Mouse (Mus musculus): ENCODE data around the gene Rrh.

Gene Rrh

DNA sequence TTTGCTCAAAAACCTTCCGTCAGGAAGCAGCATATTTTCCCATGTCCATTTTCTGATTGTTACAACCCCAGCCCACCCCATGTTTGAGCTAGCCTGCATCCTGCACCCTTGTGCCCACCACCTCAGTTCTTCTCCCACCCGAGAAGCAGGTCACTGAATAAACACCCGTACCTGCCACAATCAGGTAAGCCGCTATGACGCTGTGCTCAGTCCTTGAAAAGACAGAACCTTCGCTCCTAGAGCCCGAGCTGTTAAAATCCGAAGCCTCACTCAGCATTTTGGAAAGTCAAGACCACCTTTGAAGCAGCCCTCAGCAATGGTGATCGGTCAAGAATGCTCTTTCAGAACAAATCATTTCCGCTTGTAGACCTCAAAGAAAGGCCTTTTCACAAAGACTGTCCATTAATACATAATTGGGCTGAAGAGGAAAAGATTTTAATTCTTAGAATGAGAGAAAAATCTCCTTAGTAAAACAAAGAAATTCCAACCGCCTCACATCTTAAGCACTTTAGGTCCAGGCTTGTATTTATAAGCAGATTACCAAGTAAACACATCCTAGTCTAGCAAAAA, at the start of gene Rrh:
Rrh (minus strand) TSS at position 382 of the 570 bp plus-strand sequence.
- no peak for DNase-seq

DNA sequence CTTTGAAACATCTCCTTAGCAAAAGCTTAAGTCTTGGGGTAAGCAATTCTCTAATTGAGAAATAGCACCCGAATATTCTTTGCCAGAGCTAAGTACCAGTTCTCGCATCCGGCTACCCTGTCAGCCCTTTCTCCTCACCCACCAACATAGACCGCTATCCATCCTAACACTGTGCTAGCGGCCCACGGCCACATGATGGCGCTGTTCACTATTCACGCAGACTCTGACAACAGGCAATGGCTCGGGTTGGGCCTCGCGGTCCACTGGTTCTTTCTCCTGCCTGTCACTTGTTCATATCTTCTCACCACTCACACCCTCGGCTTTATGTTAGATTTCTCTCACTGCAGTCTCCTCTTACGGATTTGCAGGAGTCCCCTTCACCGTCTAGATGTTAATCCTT, 41.3 kb upstream of the Rrh start:
- peak; percentile 39 for DNase-seq

DNA sequence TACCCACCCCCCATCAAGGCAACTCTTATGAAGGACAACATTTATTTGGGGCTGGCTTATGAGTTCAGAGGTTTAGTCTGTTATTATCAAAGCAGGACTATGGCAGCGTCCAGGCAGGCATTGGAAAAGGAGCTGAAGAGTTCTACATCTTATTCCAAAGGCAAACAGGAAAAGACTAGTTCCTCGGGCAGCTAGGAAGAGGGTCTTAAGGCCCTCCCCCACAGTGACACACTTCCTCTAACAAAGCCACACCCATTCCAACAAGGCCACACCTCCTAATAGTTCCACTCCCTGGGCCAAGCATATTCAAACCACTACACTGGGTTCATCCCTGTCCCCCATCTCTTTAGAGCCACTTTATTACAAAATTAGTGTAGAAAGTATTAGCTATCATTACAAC, 40.2 kb upstream of the Rrh start:
- DNase-seq = no peak

DNA sequence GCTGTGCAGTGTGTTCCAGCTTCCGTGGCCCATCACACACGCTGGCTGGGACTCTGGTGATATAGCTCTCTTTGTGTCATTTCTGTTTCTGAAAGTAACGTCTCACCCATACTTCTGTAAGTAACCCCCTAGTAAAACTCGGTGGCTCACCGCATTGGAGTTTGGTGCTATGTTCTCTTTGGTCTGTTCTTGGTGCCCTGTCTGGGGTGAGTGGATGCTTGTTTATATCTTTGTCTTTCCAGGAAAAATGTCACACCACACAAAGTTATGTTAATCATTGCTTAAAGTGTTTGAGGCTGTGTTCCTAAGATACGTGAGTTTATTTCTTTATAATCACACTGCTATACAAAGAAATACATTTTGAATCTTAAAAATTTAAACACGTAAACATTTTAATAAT, 24.5 kb upstream of the Rrh start:
- DNase-seq = no peak

DNA sequence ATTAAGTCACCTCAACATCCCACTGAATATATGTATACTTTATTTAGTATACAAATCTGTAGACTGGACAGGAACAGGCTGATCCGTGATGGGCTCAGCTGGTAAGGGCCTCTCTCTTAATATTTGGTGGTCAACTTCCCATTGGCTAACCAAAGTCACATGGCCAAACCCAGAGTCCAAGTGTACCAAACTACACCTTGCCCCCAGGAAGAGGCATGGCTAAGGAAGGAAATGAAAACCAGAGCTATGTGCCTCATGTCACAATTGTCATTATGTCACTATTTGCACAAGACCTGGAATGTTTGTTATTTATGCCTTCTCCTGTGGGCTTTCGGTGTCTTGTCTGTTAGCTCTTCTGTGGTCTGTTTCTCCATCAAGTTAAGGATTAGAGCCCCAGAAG, 23.5 kb upstream of the Rrh start:
- no peak for DNase-seq

DNA sequence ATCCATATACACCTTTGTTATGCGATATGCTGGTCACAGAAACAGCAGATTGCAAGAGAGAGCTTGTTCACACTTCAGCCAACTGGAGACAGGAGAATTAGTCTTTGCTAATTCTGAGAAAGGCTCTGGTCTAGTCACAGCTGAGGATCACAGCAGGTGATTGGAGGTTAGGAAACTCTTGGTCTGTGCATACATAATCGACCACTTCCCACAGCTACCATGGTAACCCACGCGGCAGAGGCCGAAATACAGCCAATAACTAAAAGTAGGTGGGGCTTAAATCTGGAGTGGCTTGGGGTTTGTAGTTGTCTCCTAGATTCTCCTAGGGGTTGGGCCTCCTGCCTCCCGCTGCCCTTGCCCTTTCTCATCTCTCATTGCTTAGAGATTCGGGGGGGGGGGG, 15.6 kb upstream of the Rrh start:
- no peak for DNase-seq

DNA sequence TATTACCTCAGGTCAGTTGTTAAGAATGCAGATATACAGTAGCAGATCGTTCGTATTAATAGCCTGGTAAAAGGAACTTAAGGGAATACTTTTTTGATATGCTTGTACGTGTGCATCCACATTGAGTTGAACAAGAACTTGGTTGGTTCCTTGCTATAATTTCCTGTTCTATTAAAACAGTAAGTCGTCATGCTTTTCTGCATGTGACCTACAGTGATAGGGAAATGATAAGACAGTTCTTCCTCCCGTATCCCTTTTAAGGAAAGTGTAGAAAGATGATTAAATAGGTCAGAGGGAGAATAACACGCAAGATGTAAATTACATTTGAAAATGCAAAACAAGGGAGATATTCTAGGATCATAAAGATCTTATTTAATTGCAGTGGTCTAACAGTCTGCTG, 14.6 kb upstream of the Rrh start:
- no peak for DNase-seq

DNA sequence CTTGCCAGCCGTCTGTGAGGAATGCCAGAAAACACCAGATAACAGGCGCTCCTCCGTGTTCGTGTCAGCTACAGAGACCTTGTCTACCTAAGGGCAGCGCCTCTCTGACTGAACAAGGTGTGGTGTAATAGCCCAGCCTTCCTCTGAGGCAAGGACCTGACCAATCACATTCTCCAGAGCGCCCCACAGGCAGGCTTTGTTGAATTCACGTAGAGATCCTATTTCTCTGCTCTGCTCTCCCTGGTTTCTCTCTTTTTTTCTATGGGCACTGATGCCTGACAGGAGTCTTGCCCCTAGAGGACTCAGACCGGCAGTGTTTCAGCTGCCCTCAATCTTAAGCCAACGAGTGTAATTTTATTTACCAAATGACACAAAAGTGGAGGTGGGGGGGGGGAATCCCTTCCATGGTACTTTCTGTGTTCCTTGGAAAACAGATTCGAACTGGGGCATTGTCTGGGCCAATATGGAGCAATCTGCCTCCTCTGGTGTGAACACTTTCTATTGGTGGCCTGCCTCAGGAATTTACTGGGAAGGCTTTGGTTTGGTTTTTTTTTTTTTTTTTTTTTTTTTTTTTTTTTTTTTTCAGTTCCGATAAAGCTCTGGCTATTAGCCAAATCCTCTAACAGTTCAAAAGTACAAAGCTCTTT, 13.8 kb upstream of the Rrh start:
- DNase-seq = no peak

DNA sequence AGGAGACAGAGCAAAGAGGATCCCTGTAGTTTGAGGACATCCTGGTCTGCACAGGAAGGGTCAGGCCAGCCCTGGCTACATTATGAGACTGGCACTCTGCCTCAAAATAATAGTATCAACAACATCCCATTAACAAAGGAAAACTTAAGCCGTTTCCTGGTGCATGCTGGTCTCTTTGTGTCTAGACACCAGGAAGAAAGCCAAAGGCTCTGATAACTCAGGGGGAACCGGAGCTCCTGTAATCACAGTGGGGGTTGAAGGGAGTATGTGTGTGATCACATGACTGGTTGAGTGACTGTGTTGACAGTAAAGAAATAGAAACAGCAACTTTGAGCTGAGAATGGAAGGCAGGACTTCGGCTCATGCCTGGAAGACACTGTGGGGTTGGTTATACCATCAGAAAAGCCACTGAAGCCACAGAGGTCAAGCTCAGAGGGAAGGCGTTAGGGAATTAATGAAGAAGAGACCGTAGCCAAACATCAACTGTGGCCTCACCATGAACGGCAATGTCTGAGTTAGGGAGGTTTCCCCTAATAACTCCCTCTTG, 13.1 kb upstream of the Rrh start, which contains the start of gene Cfi:
Cfi (plus strand) TSS at position 497 of the 547 bp plus-strand sequence.
- no peak for DNase-seq

DNA sequence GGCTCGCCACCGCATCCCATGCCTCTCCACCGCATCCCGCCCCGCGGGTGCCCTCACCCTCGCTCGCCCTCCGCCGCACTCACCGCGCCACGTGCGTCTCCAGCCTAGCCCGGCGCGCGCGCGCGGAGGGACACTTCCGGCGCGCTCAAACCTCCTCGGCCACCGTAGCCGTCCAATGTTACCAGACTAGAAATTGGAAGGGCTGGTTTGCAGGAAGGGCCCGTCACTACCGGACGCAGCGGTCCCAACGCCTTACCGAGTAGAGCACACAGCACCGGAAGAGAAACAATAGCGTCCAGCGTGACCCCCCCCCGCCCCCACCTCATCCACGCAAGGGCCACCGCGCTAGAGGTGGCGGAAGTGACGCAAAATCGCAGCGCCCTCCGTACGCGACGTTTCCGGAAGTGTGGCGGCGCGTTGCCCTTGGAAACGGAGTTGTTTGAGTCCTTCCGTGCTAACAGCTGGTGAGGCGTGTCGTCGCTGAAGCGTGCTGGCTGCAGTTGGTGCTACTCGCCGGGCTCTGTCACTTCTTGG, 8.7 kb upstream of the Rrh start, which contains the start of gene Gar1:
Gar1 (minus strand) TSS at position 362 of the 534 bp plus-strand sequence.
- peak; percentile 92 for DNase-seq

DNA sequence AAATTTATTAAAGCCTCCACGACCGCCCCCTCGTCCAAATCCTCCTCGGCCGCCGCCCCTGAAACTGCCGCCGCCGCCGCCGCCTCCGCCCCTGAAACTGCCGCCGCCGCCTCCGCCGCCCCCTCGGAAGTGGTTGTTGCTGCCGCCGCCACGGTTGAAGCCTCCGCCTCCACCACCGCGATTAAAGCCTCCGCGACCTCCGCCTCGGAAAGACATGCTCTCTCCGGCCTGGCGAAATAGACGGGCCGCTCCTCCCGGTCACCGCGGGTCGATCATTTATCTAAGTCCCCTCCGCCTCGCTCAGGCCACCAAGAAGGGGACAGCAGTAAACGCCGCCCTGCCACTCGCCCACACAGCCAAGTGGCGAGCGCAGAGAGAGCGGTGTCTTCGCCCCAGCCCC, 8.2 kb upstream of the Rrh start:
- DNase-seq = peak; percentile 45

DNA sequence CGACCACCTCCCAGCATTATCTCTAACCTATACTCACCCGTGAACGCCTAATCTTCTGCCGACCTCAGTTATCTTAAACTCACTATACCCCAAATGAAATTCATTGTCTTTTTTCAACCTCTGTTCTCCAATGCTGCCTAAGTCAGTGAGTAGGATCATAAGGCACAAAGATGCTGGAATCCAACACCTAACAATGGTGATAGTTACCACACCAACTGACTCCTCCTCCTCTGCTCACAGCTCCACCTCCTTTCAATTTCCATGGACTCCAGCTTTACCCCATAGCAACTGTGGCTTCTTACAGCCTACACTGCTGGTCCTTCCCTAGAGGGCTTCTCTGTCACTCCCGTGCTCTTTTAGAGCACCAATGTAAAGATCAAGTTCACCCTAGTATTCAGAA, 5.3 kb upstream of the Rrh start:
- DNase-seq = no peak

DNA sequence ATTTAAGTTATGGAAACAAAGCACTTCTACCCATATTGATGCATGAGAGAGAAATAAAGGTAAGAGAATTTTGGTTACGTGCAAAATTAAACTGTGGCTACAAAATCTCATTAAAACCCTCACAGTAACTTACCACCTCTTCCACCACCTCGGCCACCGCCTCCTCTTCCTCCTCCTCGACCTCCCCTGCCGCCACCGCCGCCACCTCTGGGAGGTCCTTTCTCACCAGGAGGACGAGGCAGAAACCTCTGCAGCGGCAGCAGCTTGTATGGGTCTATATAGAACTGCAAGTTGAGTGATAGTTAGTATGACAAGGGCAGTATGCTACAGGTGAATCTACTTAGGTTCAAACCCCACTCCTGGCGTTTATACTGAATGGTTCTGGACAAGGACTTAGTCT, 4.3 kb upstream of the Rrh start:
- no peak for DNase-seq

DNA sequence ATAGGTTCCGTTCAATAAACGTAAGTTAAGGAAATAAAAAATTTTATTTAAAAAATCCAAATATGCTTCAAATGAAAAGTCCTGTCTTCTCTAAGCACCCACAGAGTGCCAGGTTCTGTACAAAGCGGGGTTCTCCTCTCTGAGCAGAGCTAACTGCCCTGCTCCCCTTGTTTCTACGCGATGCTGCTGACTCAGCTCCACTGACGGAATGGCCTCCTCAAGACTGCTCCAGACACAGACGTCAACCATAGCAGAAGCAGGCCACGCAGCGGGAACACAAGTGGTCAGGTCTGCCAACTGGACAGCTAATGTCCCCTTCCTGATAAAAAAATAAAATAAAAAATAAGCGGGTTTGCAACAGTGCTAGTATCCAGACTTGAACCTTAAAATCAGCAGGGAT, 2.5 kb upstream of the Rrh start:
- DNase-seq = no peak

DNA sequence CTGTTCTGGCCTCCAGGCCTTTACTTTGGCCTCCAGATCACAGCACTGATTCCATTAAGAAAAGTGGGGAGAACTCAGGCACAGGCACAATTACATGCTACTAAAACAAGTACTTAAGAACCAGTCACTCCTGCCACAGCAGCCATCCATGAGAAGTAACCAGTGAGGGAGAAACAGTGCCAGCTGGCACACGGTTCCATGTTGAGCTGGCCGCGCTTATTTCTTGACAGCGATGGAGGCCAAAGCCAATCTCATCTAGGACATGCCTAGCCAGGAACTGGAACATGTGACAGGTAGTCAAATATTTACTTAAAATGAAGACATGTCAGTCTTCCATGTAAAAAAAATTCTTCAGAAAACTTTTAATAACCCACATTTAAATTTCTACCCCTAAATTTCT, 1.8 kb upstream of the Rrh start:
- DNase-seq = no peak

DNA sequence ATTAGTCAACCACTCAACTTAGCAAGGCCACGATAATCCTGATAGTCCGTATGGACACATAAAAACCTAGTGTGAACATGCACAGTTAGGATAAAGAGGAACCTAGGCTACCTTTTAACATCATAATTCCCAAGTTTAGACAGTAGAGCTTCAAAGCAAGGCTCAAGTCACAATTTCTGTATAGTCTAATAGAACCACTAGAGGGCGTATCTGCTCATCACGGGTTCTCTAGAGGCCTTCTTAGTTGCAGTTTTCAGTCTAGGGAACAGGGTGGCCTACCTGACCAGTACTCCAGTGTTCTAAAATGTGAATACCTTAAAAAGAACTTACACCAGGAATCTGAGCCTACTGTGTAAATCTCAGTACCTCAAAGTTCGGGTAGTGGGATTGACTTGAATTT, 906 bp upstream of the Rrh start:
- DNase-seq = no peak

DNA sequence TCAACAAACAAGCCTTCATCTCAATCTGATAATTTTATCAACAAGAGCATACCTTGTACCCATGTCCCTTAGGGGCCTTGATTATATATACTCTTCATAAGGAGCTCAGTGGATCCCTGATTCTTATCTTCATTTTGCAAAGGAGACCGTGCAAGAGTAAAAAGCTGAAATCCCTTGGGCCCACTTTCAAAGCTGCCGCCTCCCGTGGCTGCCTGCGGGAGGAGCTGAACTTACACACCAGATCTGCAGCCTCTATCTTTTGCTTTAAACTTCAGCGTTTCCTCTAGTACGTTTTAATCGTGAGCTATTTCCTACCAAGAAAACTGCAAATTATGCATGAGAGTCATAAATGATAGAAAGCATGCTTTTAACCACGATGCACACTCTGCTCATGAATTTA, 651 bp downstream of the Rrh start:
- no peak for DNase-seq

DNA sequence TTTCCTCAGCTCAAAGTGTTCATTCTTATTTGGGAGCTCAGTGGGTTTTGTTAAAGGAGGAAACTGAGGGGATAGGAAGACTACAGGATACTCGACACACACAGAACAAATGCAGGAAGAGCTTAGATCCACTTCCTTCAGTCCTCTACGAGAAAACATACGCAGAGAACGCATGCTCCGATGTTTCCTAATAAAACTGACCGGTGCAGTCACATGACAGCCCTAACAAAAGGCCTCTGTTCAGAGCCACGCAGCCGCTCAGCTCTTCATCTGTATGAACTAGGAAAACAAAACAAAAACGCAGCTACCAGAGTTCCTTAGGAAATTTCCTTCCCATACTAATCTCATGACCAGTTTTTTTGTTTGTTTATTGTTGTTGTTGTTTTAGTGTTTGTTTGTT, 1.5 kb downstream of the Rrh start:
- no peak for DNase-seq

DNA sequence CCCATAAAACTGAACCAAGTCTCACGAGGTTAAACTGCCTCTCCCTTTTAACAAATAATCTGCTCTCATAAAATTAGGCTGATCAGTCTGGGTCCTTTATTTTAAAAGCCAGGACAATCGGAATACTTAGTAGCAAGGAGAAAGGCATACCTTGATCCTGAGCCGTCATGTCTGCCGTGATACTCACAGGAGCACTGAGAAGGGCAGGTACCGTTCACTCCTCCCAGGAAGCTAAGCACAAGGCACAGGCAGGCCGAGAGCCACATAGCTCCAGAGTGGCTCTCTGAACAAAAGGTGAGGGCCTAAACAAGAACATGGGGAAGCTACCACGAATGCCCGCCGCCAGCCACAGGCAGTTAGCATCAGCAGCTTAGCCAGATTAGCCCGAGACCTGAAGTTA, 18.6 kb downstream of the Rrh start, which contains the start of gene Lrit3:
Lrit3 (minus strand) TSS at position 266 of the 400 bp plus-strand sequence.
- no peak for DNase-seq

DNA sequence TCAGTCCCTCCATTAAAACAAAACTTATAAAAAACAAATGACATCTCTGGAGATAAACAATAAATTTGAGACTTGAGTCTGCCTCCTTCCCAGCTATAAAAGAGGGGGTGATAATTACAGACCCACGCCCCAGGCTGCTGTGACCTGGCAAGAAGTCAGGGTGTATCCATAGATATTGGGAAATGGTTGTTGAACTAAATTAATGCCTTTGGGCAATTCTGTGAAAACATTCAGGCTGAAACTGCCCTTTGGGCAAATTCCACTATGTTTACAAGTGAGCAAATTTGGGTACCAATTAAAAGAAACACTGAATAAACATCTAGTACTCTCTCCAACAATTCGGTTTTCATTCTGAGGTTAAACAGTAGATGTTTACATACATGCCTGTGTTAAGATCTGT, 23.4 kb downstream of the Rrh start:
- no peak for DNase-seq

DNA sequence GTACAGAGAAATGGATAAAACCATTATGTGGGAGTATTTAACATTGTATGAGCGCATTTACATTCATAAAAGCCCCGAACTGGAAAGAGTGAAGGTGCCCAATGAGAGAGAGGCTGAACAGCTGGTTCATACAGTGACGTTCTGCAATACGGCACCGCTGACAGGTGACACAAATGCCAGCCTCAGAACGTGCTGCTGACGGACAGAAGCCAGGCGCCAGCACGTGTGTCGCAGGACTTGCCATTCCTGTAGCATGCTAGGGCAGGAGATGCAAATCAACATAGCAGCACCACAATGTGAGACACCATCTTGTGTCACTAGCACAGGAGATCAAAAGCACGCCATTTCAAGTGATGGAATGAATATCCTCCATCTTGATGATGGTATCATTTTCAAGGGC, 23.8 kb downstream of the Rrh start:
- no peak for DNase-seq

DNA sequence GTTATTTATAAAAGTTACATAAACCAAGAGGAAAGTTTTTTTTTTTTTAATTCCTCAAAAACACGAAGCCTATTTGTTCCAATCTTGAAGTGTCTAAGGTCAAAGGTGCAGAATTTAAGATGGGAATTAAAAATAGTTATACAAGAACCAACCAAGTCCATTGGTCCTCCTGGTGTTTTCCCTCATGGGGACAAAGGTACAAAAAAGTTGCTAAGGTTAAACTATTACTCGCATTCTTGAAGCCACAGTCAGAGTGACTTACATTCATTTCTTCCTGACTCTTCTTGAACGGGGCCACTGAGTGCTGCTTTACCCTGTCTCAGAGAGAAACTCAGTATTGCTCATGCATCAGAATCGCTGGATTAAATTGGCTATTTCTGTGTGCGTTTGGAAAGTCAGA, 25.0 kb downstream of the Rrh start:
- no peak for DNase-seq

DNA sequence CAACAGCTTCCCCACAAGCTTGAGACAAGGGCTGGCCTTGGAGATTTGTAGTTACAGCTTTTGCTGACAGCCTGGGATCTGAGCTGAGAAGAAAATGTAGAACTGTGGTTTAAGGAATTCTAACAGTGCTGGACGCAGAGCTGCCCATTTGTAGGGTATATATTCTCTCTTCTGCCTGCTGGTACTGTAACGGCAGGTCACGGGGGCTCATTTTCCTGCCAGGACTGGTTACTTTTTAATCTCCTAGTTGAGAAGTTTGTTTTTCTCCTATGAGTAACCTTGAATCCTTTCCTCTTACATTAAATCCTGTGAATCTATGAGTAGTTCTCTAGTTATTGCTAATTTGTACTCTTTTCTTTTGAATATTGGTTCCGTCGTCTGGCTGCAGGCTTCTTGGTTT, 28.6 kb downstream of the Rrh start:
- DNase-seq = no peak

DNA sequence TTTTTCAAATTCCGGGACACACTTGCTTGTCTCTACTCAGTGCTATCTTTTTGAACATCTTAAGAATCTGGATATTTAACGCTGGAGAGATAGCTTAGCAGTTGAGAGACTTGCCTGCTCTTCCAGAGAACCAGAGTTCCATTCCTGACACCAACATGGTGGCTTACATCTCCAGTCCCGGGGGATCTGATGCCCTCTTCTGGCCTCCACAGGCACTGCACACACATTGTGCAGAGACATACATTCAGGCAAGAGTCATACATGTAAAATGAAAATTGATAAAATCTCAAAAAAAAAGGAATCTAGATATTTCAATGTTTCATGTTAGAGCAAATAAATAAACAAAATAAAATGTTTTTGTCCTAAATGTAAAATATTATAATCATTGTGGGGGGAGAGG, 39.6 kb downstream of the Rrh start:
- no peak for DNase-seq

DNA sequence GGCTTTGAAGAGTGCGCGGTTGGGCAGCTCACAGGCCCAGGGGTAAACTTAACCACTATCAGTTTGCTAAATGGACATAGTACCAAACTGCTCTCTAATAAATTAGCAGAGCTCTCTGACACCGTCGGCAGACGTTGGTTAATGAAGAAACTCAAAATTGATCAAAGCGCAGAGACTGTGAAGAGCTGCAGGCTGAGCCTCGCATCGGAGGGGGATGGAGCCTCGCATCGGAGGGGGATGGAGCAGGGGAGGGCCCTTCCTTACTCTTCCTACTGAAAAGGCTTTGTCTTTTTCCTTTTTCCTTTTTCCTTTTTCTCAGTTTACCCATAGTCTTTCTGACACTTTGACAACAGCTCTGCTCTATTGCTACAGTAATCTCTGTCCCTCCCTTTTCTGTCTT, 41.0 kb downstream of the Rrh start:
- DNase-seq = no peak
